Mouse (Mus musculus): ENCODE results near the gene 4930524N10Rik.

4930524N10Rik gene

DNA sequence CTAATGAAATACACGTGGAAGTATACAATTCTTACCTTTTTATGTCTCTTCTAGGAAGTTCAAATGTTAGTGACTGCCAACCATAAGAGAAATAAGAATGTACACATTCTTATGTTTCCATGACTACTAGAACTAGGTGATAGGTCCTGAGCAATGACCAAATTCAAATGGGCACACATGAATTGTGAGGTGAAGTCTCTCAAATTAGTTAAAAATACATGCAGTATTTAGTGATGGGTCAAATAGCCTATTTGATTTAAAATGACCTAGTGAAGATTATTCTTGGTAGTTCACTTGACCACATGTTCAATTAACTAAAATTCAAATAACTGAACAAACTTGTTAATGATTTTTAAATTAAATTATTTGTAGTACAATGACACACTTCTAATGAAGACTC is at the start of gene 4930524N10Rik:
TSS of gene 4930524N10Rik (minus strand) at position 101 of the 400 bp plus-strand sequence.
- DNase-seq (ENCODE audit: low spot score): no peak

DNA sequence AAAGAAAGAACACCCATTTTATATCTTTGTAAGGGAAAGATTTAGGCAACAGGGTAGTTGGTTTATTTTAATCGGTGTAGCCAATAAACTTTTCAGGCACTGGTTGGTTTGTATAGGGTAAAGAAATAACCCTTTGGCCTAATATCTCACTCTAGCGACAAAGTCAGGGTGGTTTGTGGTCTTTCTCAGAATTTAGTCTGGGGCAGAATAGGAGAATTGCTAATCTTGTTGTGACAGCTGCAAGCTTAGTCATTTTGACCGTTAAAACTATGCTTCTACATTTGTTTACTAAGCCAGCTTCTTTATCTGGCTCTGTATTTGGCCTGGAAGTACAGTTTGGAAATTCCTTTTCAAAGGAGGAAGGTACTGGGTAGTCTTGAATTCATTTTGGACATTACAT is 6.8 kb upstream of the 4930524N10Rik start:
- DNase-seq (ENCODE audit: low spot score): no peak

DNA sequence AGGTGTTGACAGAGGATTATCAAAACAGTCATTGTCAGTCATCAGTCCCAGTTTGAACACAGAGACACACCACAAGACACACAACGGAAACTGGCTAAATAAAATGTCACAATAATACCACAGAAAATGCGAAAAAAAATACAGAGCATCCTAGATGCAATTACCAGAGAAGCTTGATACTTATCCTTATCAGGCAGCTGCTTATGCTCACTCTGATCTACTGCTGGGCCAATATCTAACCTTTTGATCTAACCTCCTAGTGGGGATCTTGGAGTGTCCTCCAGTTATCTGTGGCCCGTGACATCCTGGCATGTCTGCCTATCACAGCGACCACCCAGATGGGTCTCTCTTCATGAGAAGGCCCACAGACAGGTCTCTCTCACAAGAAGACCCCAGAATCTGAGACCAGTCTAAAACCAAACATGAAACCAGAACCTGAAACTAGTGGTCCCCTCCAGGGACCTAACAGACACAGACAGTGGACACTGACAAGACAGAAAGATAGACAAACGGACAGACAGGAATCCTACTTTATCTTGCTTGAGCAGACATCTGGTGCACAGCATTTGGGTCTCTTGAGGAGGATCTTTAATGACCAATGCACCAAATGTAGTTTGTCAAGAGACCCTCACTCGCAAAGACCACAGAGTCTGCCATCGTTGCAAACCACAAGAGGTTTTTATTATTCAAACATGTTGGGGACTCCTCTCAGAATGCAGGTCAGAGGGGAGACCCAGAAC is 6.3 kb upstream of the 4930524N10Rik start:
- no peak for DNase-seq (ENCODE audit: low spot score)

DNA sequence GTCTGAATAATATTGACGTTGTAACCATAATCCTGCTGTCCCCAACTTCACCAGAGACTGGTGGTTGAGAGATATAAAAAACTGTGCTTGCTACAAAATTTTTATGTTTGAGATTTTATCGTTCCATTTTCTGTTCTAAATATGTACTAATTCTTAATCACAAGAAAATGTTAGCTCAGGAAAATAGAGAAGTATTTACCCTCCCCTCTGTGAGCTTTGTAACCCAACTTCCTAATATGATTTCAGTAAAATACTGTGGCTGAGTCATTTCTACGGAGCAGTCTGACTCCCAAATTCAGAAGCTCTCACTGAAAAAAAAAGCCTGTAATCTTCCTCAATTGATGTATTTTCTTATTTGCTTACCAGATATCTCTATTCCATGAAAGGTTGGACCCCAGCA is 4.7 kb upstream of the 4930524N10Rik start:
- DNase-seq (ENCODE audit: low spot score): no peak

Data from embryo, embryonic 10 days (tissue).